Mouse (Mus musculus) intestine, postnatal 0 days (tissue): ENCODE results near the gene Gapt. TPM values are rescaled to one million over a fixed set of nuclear protein-coding genes. Genes with fewer than 3 reads are reported as not detected.

Experiments used
- ATAC-seq: fragments of 200-750 bp; cut with Nextera tagmentation; 2 replicates; pipeline ENCODE4 v1.8.0; 2017; ENCODE audit warnings: mild to moderate bottlenecking, moderate TSS enrichment, moderate library complexity
- H3K27ac ChIP-seq: fragments of 300-500 bp; sonication (generic); 2 replicates; pipeline ENCODE4 v1.5.1; 2014; ENCODE audit warnings: mild to moderate bottlenecking, low read depth, low read length, moderate library complexity
- H3K27me3 ChIP-seq: fragments of 300-500 bp; sonication (generic); replicated peaks from 2 replicates; pipeline ENCODE4 v1.6.1; 2014; ENCODE audit warnings: low read length, mixed read lengths; ENCODE audit not compliant: control insufficient read depth, insufficient read depth
- H3K36me3 ChIP-seq: fragments of 300-500 bp; sonication (generic); 2 replicates; pipeline ENCODE4 v1.6.1; 2014; ENCODE audit warnings: mild to moderate bottlenecking, moderate library complexity; ENCODE audit not compliant: control insufficient read depth, insufficient read depth
- H3K4me1 ChIP-seq: fragments of 300-500 bp; sonication (generic); replicated peaks from 2 replicates; pipeline ENCODE4 v1.6.1; 2014; ENCODE audit warnings: antibody characterized with exemption, low read length, mixed read lengths; ENCODE audit not compliant: control insufficient read depth, insufficient read depth
- H3K4me2 ChIP-seq: fragments of 300-500 bp; sonication (generic); replicated peaks from 2 replicates; pipeline ENCODE4 v1.6.1; 2014; ENCODE audit warnings: low read depth, mild to moderate bottlenecking, moderate library complexity
- H3K4me3 ChIP-seq: fragments of 300-500 bp; sonication (generic); 2 replicates; pipeline ENCODE4 v1.5.1; 2014; ENCODE audit warnings: low read depth, low read length
- H3K9ac ChIP-seq: fragments of 300-500 bp; sonication (generic); 2 replicates; pipeline ENCODE4 v1.6.1; 2014; ENCODE audit warnings: mild to moderate bottlenecking, low read depth, low read length
- H3K9me3 ChIP-seq: fragments of 300-500 bp; sonication (generic); 2 replicates; pipeline ENCODE4 v1.6.1; 2016; ENCODE audit warnings: mixed run types; ENCODE audit not compliant: control insufficient read depth
- CTCF ChIP-seq: sonication (generic); IDR thresholded peaks from 2 replicates; pipeline ENCODE4 v1.5.1; 2016; ENCODE audit warnings: low read depth, mild to moderate bottlenecking, control low read depth, antibody characterized with exemption, moderate library complexity
- WGBS: fragments of 180-500 bp; shearing (Covaris S2); extraction: QIAGEN DNeasy Blood & Tissue Kit; methylation state at CpG from one replicate; pipeline ENCODE4 v1.1.7; 2014; 5-methylcytosine and 5-hydroxymethylcytosine counted together
- polyA plus RNA-seq: library from polyadenylated mRNA; unstranded; fragments of >200 nt; fragmentation: Nextera tagmentation; extraction: Ambion mirVana; gene quantifications from 2 replicates; pipeline ENCODE4 v1.2.1, GENCODE M21; 2015

The Gapt gene
- polyA plus RNA-seq, 1 experiment from 2014 or later, result 0.18 TPM

- Histone ChIP-seq H3K36me3 (no peaks in the 10 kb centered on the region), H3K9me3 (no peaks in the 10 kb centered on the region), H3K4me1 (no peaks in the 10 kb centered on the region), H3K4me2 (no peak overlapping the region), H3K27ac (no peak overlapping the region), H3K4me3 (no peak overlapping the region), H3K9ac (no peak overlapping the region), H3K27me3 (no peaks in the 10 kb centered on the region)
- no peak for ATAC-seq
- 64% methylated on average over 3 of the region's 3 CpGs for WGBS
- no peak for TF ChIP-seq CTCF
Measured at GRCm38 (mm10) chr13:110367961-110368555, 11.1 kb upstream of the Gapt start.

GRCm38 (mm10) chr13:110366477-110366876 lies 9.5 kb upstream of the Gapt start:
- no peak overlapping the region for H3K4me3 ChIP-seq
- H3K27ac ChIP-seq, result no peak overlapping the region
- no peak overlapping the region for H3K4me2 ChIP-seq
- TF ChIP-seq CTCF, result no peak
- WGBS, result 81% methylated on average over 3 of the region's 3 CpGs
- no peaks in the 10 kb centered on the region for H3K36me3 ChIP-seq
- ATAC-seq, result no peak
- H3K4me1 ChIP-seq, result no peaks in the 10 kb centered on the region
- H3K9me3 ChIP-seq, result no peaks in the 10 kb centered on the region
- no peak overlapping the region for H3K9ac ChIP-seq
- no peaks in the 10 kb centered on the region for H3K27me3 ChIP-seq

- Histone ChIP-seq H3K4me1 (no peaks in the 10 kb centered on the region), H3K27ac (no peak overlapping the region), H3K4me2 (no peak overlapping the region), H3K9ac (no peak overlapping the region), H3K9me3 (no peaks in the 10 kb centered on the region), H3K27me3 (no peaks in the 10 kb centered on the region), H3K4me3 (no peak overlapping the region), H3K36me3 (no peaks in the 10 kb centered on the region)
- 74% methylated on average over 6 of the region's 6 CpGs for WGBS
- TF ChIP-seq CTCF, result no peak
- no peak for ATAC-seq
Measured at GRCm38 (mm10) chr13:110363722-110364121, 6.7 kb upstream of the Gapt start.

- Histone ChIP-seq H3K27ac (no peak overlapping the region), H3K36me3 (no peaks in the 10 kb centered on the region), H3K9me3 (no peaks in the 10 kb centered on the region), H3K27me3 (no peaks in the 10 kb centered on the region), H3K9ac (no peak overlapping the region), H3K4me3 (no peak overlapping the region), H3K4me2 (no peak overlapping the region), H3K4me1 (no peaks in the 10 kb centered on the region)
- 57% methylated on average over 6 of the region's 6 CpGs for WGBS
- no peak for TF ChIP-seq CTCF
- peak; percentile 81 for ATAC-seq
Measured at GRCm38 (mm10) chr13:110351051-110351450, 5.9 kb downstream of the Gapt start.

GRCm38 (mm10) chr13:110346707-110347106 lies 10.3 kb downstream of the Gapt start:
- 56% methylated on average over 7 of the region's 7 CpGs for WGBS
- Histone ChIP-seq H3K9ac (no peak overlapping the region), H3K9me3 (no peaks in the 10 kb centered on the region), H3K36me3 (no peaks in the 10 kb centered on the region), H3K4me1 (no peaks in the 10 kb centered on the region), H3K4me3 (no peak overlapping the region), H3K27me3 (no peaks in the 10 kb centered on the region), H3K4me2 (no peak overlapping the region), H3K27ac (no peak overlapping the region)
- ATAC-seq, result no peak
- no peak for TF ChIP-seq CTCF

- TF ChIP-seq CTCF, result no peak
- H3K27ac ChIP-seq, result no peak overlapping the region
- no peak overlapping the region for H3K4me2 ChIP-seq
- H3K9ac ChIP-seq, result no peak overlapping the region
- WGBS, result 85% methylated on average over 6 of the region's 6 CpGs
- H3K4me1 ChIP-seq, result no peaks in the 10 kb centered on the region
- no peaks in the 10 kb centered on the region for H3K27me3 ChIP-seq
- H3K36me3 ChIP-seq, result no peaks in the 10 kb centered on the region
- ATAC-seq, result no peak
- no peak overlapping the region for H3K4me3 ChIP-seq
- no peaks in the 10 kb centered on the region for H3K9me3 ChIP-seq
Measured at GRCm38 (mm10) chr13:110342602-110343001, 14.4 kb downstream of the Gapt start.
